Mouse (Mus musculus) liver, postnatal 0 days (tissue): ENCODE data around the gene Il4. TPM values are rescaled to one million over a fixed set of nuclear protein-coding genes. Genes with fewer than 3 reads are reported as not detected.

Experiments
- ATAC-seq: fragments of 200-750 bp; cut with Nextera tagmentation; 2 replicates; pipeline ENCODE4 v1.8.0; 2017; ENCODE audit warnings: mild to moderate bottlenecking, moderate library complexity
- DNase-seq: peaks from one replicate; pipeline ENCODE4 v3.0.0-alpha.2; 2016
- H3K27ac ChIP-seq: fragments of 300-500 bp; sonication (generic); 2 replicates; pipeline ENCODE4 v1.5.1; 2014; ENCODE audit warnings: antibody characterized with exemption, moderate library complexity, mild to moderate bottlenecking, low read depth
- H3K27me3 ChIP-seq: fragments of 300-500 bp; sonication (generic); 2 replicates; pipeline ENCODE4 v1.6.1; 2014; ENCODE audit warnings: low read length, control low read depth, mixed read lengths; ENCODE audit not compliant: insufficient read depth
- H3K36me3 ChIP-seq: fragments of 300-500 bp; sonication (generic); replicated peaks from 2 replicates; pipeline ENCODE4 v1.6.1; 2014; ENCODE audit warnings: mild to moderate bottlenecking, control low read depth, low read length, moderate library complexity, mixed read lengths; ENCODE audit not compliant: insufficient read depth
- H3K4me1 ChIP-seq: fragments of 300-500 bp; sonication (generic); 2 replicates; pipeline ENCODE4 v1.6.1; 2014; ENCODE audit warnings: antibody characterized with exemption, mild to moderate bottlenecking, control low read depth; ENCODE audit not compliant: insufficient read depth
- H3K4me2 ChIP-seq: fragments of 300-500 bp; sonication (generic); 2 replicates; pipeline ENCODE4 v1.6.1; 2014; ENCODE audit warnings: low read depth, mild to moderate bottlenecking, low read length, moderate library complexity, mixed read lengths
- H3K4me3 ChIP-seq: fragments of 300-500 bp; sonication (generic); 2 replicates; pipeline ENCODE4 v1.5.1; 2014; ENCODE audit warnings: low read depth, low read length
- H3K9ac ChIP-seq: fragments of 300-500 bp; sonication (generic); replicated peaks from 2 replicates; pipeline ENCODE4 v1.6.1; 2014; ENCODE audit warnings: mild to moderate bottlenecking, moderate library complexity
- H3K9me3 ChIP-seq: fragments of 300-500 bp; sonication (generic); 2 replicates; pipeline ENCODE4 v1.6.1; 2016; ENCODE audit warnings: mild to moderate bottlenecking, control low read depth, low read length, mixed read lengths
- CTCF ChIP-seq: sonication (generic); IDR thresholded peaks from 2 replicates; pipeline ENCODE4 v1.5.1; 2016; ENCODE audit warnings: antibody characterized with exemption, low read depth
- EP300 ChIP-seq: IDR thresholded peaks from 2 replicates; pipeline ENCODE4 v1.6.1; 2016; ENCODE audit warnings: antibody characterized with exemption, low read depth, mild to moderate bottlenecking
- WGBS: fragments of 180-500 bp; shearing (Covaris S2); extraction: QIAGEN DNeasy Blood & Tissue Kit; methylation state at CpG from one replicate; pipeline ENCODE4 v1.1.7; 2014; ENCODE audit not compliant: insufficient replicate concordance; 5-methylcytosine and 5-hydroxymethylcytosine counted together
- polyA plus RNA-seq: library from polyadenylated mRNA; unstranded; fragments of >200 nt; fragmentation: Nextera tagmentation; extraction: Ambion mirVana; gene quantifications from 2 replicates; pipeline ENCODE4 v1.2.1, GENCODE M21; 2015

Gene Il4
- polyA plus RNA-seq, 1 experiment from 2014 or later, result 0.28 TPM

- TF ChIP-seq CTCF, result no peak
- TF ChIP-seq EP300, result no peak
- H3K9ac ChIP-seq, result no peak overlapping the region
- H3K4me1 ChIP-seq, result peaks cover 3% of the 10 kb centered on the region; the same call in 1 of the 2 replicates
- 78% methylated on average over 8 of the region's 8 CpGs for WGBS
- 0 out of 2 replicates have a peak, but pooled peaks cover 3% of the 10 kb centered on the region for H3K36me3 ChIP-seq
- H3K4me2 ChIP-seq, result no peak overlapping the region
- no peak for ATAC-seq
- H3K4me3 ChIP-seq, result no peak overlapping the region
- no peak overlapping the region for H3K27ac ChIP-seq
- DNase-seq, result no peak
- no peaks in the 10 kb centered on the region for H3K9me3 ChIP-seq
- H3K27me3 ChIP-seq, result no peaks in the 10 kb centered on the region
These were observed 30.2 kb downstream of the Il4 start for GRCm38 (mm10) chr11:53588279-53588678.

GRCm38 (mm10) chr11:53585510-53585909 is 33.0 kb downstream of the Il4 start:
- no peak overlapping the region for H3K27ac ChIP-seq
- no peak for ATAC-seq
- 86% methylated on average over 6 of the region's 6 CpGs for WGBS

GRCm38 (mm10) chr11:53584849-53585248 is 33.6 kb downstream of the Il4 start:
- DNase-seq (no peak), ATAC-seq (no peak)
- no peaks in the 10 kb centered on the region for H3K9me3 ChIP-seq
- WGBS, result 60% methylated on average over 3 of the region's 3 CpGs
- no peak overlapping the region for H3K4me2 ChIP-seq
- no peak for TF ChIP-seq EP300
- TF ChIP-seq CTCF, result peak; percentile 75
- 0 out of 2 replicates have a peak, but pooled peaks cover 3% of the 10 kb centered on the region for H3K36me3 ChIP-seq
- H3K9ac ChIP-seq, result no peak overlapping the region
- no peak overlapping the region for H3K27ac ChIP-seq
- no peaks in the 10 kb centered on the region for H3K4me1 ChIP-seq
- no peak overlapping the region for H3K4me3 ChIP-seq
- H3K27me3 ChIP-seq, result no peaks in the 10 kb centered on the region

More at GRCm38 (mm10) chr11:53585510-53585909, 33.0 kb downstream of the Il4 start:
- H3K9me3 ChIP-seq, result no peaks in the 10 kb centered on the region
- no peak overlapping the region for H3K4me2 ChIP-seq
- no peak overlapping the region for H3K9ac ChIP-seq
- H3K4me3 ChIP-seq, result no peak overlapping the region
- TF ChIP-seq EP300 (no peak), CTCF (no peak)
- 0 out of 2 replicates have a peak, but pooled peaks cover 3% of the 10 kb centered on the region for H3K36me3 ChIP-seq
- H3K4me1 ChIP-seq, result peaks cover 2% of the 10 kb centered on the region; the same call in 1 of the 2 replicates
- no peak for DNase-seq
- no peaks in the 10 kb centered on the region for H3K27me3 ChIP-seq

GRCm38 (mm10) chr11:53583151-53583550 is 35.3 kb downstream of the Il4 start:
- Histone ChIP-seq H3K9ac (no peak overlapping the region), H3K36me3 (peaks cover 3% of the 10 kb centered on the region; the same call in 1 of the 2 replicates), H3K4me2 (no peak overlapping the region), H3K4me1 (no peaks in the 10 kb centered on the region), H3K9me3 (no peaks in the 10 kb centered on the region), H3K27me3 (no peaks in the 10 kb centered on the region), H3K4me3 (no peak overlapping the region), H3K27ac (no peak overlapping the region)
- 75% methylated on average over 10 of the region's 10 CpGs for whole genome bisulfite sequencing
- TF ChIP-seq CTCF (peak; percentile 45), EP300 (no peak)
- ATAC-seq, result no peak
- no peak for DNase-seq

- TF ChIP-seq EP300 (no peak), CTCF (peak; percentile 29)
- no peaks in the 10 kb centered on the region for H3K27me3 ChIP-seq
- H3K9ac ChIP-seq, result no peak overlapping the region
- DNase-seq (no peak), ATAC-seq (no peak)
- peaks cover 3% of the 10 kb centered on the region; the same call in 1 of the 2 replicates for H3K36me3 ChIP-seq
- no peak overlapping the region for H3K27ac ChIP-seq
- WGBS, result 97% methylated on average over 3 of the region's 3 CpGs
- no peak overlapping the region for H3K4me2 ChIP-seq
- H3K9me3 ChIP-seq, result no peaks in the 10 kb centered on the region
- H3K4me3 ChIP-seq, result no peak overlapping the region
- H3K4me1 ChIP-seq, result no peaks in the 10 kb centered on the region
These were observed 37.9 kb downstream of the Il4 start for GRCm38 (mm10) chr11:53580562-53580961.

- no peaks in the 10 kb centered on the region for H3K9me3 ChIP-seq
- DNase-seq (peak; percentile 97), ATAC-seq (peak; percentile 100)
- no peaks in the 10 kb centered on the region for H3K27me3 ChIP-seq
- H3K4me3 ChIP-seq, result peak within 1 kb of the TSS; percentile 66
- H3K9ac ChIP-seq, result peak within 1 kb of the TSS; percentile 66
- peaks cover 9% of the 10 kb centered on the region for H3K4me1 ChIP-seq
- H3K36me3 ChIP-seq, result no peaks in the 10 kb centered on the region
- H3K27ac ChIP-seq, result no peak within 1 kb of the TSS
- WGBS, result 2% methylated on average over 69 of the region's 69 CpGs
- peak within 1 kb of the TSS; percentile 93 for H3K4me2 ChIP-seq
- no peak for TF ChIP-seq CTCF
- TF ChIP-seq EP300, result no peak
These were observed 51.0 kb downstream of the Il4 start, which contains the start of gene Kif3a for GRCm38 (mm10) chr11:53567224-53568014. Kif3a (plus strand) TSS chr11:53567379.
